Mouse (Mus musculus): ENCODE results near the gene Gpn2.

The Gpn2 gene

DNA sequence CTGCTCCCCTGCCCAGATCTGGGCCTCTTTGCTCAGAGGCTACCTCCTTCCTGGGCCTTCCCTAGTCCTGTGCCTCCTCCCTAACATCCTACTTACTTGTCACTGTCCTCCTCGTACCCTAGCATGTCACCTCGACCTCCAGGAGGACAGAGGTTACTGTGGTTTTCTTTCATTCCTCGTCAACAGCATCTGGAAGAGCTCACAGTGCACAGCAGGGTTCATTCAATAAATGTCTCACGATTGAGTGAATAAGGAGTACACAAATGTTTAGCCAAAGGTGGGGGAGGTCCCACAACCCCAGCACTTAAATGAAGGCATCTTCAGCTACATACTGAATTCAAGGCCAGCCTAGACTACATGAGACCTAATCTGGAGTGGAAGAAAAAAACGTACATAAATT is 42.1 kb downstream of the Gpn2 start:
- no peak for DNase-seq

DNA sequence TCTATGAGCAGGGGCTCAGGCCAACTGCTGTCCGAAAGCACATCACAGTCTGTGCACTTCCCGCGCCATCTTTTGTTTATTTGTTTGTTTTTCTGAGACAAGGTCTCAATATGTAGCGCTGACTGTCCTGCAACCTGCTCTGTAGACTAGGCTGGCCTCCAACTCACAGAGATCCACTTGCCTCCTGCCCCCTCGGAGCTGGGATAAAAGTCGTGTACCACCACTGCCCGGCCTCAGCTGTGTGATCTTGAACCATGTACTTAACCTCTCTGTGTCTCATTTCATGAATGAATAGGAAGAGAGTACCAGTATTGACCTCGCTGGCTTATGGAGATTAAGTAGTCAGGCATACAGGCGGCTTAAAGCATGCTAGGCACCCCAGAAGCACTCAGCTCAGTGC is 42.5 kb downstream of the Gpn2 start:
- DNase-seq: no peak

GRCm38 (mm10) chr4:133627039-133627438 is 42.9 kb downstream of the Gpn2 start:
- no peak for DNase-seq

- DNase-seq: no peak
These were observed 44.4 kb downstream of the Gpn2 start for GRCm38 (mm10) chr4:133628517-133628916.

- DNase-seq: no peak
These were observed 45.0 kb downstream of the Gpn2 start for GRCm38 (mm10) chr4:133629191-133629590.

DNA sequence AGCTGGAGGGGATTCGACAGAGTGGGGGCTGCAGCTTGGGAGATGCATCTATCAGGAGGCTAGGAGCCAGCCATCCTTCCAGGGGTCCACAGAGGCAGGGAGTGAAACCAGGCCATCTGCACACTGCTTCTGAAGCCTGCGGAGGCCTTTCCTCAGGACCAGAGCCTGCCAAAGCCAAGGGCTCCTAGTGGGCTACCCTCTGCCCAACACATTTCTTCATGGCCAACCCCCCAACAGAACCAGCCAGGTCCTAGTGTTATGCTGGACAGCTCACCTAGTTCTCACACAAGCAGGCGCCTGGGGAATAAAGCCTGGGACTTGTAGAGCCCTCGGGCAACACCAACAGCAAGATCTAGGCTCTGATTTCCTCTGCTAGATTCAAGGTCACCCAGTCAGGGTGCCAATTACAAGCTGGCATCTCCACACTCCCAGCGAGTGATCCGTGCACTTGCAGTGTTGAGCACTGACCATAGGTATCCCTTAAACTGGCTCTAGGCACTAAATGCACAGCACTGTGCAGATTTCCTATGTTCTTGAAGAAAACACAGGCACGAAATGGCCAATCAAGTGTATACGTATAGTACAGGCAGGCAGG is 46.3 kb downstream of the Gpn2 start:
- no peak for DNase-seq

DNA sequence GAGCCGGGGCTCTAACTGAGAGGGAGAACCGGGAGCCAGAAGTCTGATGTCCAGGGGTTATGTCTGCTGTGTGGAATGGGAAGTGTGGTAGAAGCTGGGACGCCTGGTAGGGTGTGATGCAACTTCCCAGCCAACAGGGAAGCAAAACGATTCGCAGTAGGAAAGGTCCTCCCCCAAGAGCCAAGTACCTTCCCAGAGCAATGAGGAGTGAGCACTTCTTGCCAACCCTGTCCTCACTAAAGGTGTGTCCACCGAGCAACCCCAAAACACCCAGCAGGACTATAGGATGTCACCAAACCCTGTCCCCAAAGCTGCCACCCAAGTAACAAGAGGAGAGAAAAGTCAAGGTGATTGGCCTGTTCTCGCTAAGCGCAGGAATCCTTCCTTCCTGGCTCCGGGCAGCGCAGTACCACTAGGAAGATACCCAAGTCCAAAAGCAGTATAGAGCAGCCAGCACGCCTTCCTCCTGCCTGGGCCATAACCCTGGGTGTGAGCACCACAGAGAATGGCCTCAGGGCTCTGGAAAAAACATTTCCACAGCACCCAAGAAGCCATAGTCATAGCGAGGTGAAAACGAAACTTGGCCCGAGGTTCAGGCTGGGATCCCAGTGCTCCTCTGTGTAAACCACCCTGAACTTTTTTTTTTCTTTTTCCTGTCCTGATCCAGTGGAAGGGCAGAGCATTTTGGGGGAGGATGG is 47.1 kb downstream of the Gpn2 start:
- no peak for DNase-seq

DNA sequence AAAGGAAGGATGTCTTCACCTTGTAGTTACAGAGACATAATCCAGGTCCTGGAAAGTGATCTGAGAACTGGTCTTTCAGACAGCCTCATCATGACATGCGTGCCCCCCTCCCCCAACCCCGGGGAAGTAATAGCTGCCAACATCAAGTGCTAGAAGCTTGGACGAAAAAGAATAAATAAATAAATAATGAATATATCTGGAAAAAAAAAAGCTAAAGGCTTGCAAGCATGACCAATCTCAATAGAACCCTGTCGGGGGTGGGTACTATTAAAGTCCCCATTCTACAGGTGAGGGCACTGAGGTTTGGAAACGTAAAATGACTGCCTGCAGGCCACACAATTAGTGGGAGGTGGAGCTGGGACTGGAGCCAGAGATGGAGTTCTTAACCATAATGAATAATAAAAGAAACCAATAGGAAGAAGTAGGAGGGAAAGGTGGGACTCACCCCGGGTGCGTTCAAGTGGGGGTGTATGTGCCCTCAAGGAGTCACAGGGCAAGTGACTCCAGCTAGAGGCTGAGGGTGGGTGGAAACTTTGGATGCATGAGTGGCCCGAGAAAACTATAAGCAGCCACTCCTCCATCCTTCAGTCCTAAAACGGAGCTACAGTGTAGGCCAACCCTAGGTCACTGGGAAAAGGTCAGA is 47.7 kb downstream of the Gpn2 start:
- DNase-seq: no peak

GRCm38 (mm10) chr4:133632483-133633327 is 48.5 kb downstream of the Gpn2 start:
- DNase-seq: peak; percentile 73

- peak; percentile 94 for DNase-seq
These were observed 49.3 kb downstream of the Gpn2 start for GRCm38 (mm10) chr4:133633332-133634042.

DNA sequence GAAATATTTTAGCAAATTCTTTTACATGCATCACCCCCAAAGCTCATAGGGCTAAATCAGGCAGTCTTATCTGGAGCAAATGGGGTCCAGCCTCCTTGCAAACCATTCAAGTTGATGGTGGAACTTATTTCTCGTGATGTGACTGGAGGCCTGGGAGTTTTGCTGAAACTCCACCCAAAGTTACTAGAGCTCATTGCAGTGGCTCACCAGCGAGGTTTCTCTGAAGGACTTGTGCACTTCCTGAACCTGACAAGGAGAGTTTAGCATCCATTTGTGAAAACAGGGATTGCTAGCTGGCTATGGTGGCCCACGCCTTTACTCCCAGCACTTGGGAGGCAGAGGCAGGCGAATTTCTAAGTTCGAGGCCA is 49.9 kb downstream of the Gpn2 start:
- no peak for DNase-seq

All from thymus, postnatal 14 days (tissue).